Comparison of ENCODE assay signal across 25 mouse cellular contexts in the genomic region with DNA sequence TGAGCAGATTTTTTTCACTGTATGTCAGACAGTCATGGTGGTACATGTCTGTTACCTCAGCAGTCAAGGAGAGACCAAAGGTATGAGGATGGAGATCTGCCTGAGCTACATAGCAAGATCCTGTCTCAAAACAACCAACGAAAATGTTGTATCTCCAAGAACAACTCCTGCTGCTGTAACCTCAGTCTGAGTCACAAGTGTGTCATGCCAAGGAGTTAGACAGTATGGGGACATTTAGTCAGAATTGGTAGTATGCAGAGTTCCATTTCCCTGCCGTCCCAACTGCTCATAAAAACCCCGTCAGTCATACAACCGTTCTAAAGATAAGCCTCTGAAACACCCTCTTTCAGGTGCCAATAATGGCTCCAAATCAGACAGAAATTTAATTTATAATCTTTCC.
DNase-seq lines count a peak whose midpoint lies in the region; ATAC-seq and TF ChIP-seq lines count a peak whose summit lies in the region.
"Had no signal": no experiment of that assay in that cellular context is flagged by ENCODE, and none has a peak within 500 bp of the region (broad histone marks: within the 10 kb centered on the region; RNA-seq: fewer than 3 reads in every experiment).

No protein-coding gene starts in this region.

- 0 out of 2 replicates have a peak, but pooled peaks have one; percentile 24 for ATAC-seq in frontal cortex, adult (ENCODE audit: low TSS enrichment)
- ATAC-seq in midbrain, postnatal 0 days (ENCODE audit: low FRiP score), result no peak
- ATAC-seq: activated CD4-positive, CD25-positive, alpha-beta regulatory T cell, adult 4 months; CD4-positive, CD25-positive, alpha-beta regulatory T cell, adult 4 months; Patski had no signal

- no peaks in the 10 kb centered on the region for H3K4me1 ChIP-seq in midbrain, postnatal 0 days (ENCODE audit: insufficient read depth, low read length)

- H3K9me3 ChIP-seq in midbrain, postnatal 0 days (ENCODE audit: low read length), result no peaks in the 10 kb centered on the region
- H3K9me3 ChIP-seq: G1E had no signal

- no peak overlapping the region for H3K27ac ChIP-seq in midbrain, postnatal 0 days (ENCODE audit: low read depth, low read length)

- no peak for TF ChIP-seq CTCF in midbrain, postnatal 0 days (IDR thresholded peaks at IDR 0.05)

- no peak overlapping the region for H3K4me3 ChIP-seq in midbrain, postnatal 0 days (ENCODE audit: low read depth, low read length)

- WGBS in midbrain, postnatal 0 days, result 90% methylated on average over 4 of the region's 4 CpGs

- no peaks in the 10 kb centered on the region for H3K36me3 ChIP-seq in midbrain, postnatal 0 days (ENCODE audit: insufficient read depth, low read length)
- H3K36me3 ChIP-seq: G1E had no signal

- no peak overlapping the region for H3K4me2 ChIP-seq in midbrain, postnatal 0 days (ENCODE audit: low read depth, low read length, poor library complexity, severe bottlenecking)

- H3K9ac ChIP-seq in midbrain, postnatal 0 days (replicated peaks; ENCODE audit: low read length, poor library complexity, severe bottlenecking), result no peak overlapping the region

- H3K27me3 ChIP-seq in midbrain, postnatal 0 days (ENCODE audit: insufficient read depth, low read length), result no peaks in the 10 kb centered on the region
- H3K27me3 ChIP-seq: CH12.LX had no signal

- no peak for DNase-seq in frontal cortex, postnatal 36 days (ENCODE audit: low spot score in 2 of 2)
- DNase-seq in 3T3-L1 (ENCODE audit: low read depth, low spot score) (peak; percentile 58), 416B (ENCODE audit: low read depth) (peak; percentile 41)
- peak; percentile 53 for DNase-seq in brain, adult 2 months (ENCODE audit: low read depth, low spot score)
- no peak for DNase-seq in retina, embryonic 14.5 days (ENCODE audit: low spot score)
- DNase-seq in midbrain, postnatal 0 days (ENCODE audit: low spot score), result no peak
- DNase-seq in lung, postnatal 36 days, result no peak
- DNase-seq: adrenal gland, adult 2 months; adrenal gland, adult 8-10 months; adrenal gland, postnatal 10 days; adrenal gland, postnatal 14 days; adrenal gland, postnatal 25 days; adrenal gland, postnatal 36 days; B cell, adult 2 months; cerebellum, adult 11 months; cerebellum, adult 11-12 months; cerebellum, adult 18-20 months; cerebellum, adult 2 months; cerebellum, adult 8-10 months had no signal

Comparison
In these comparisons a context has a peak if more than half of its experiments do, and no peak if none do; other contexts are left out.
1. DNase-seq: peak in 3T3-L1 (single experiment), 416B (single experiment) and brain, adult 2 months (single experiment); none in frontal cortex, postnatal 36 days (0 of 2), retina, embryonic 14.5 days (single experiment), midbrain, postnatal 0 days (single experiment) and lung, postnatal 36 days (single experiment).